Mouse (Mus musculus) thymus, postnatal 25 days (tissue): Measurements from ENCODE around the gene Dock11.

Experiments
- DNase-seq: peaks from one replicate; pipeline ENCODE4 v3.0.0; 2022

Dock11 gene

DNA sequence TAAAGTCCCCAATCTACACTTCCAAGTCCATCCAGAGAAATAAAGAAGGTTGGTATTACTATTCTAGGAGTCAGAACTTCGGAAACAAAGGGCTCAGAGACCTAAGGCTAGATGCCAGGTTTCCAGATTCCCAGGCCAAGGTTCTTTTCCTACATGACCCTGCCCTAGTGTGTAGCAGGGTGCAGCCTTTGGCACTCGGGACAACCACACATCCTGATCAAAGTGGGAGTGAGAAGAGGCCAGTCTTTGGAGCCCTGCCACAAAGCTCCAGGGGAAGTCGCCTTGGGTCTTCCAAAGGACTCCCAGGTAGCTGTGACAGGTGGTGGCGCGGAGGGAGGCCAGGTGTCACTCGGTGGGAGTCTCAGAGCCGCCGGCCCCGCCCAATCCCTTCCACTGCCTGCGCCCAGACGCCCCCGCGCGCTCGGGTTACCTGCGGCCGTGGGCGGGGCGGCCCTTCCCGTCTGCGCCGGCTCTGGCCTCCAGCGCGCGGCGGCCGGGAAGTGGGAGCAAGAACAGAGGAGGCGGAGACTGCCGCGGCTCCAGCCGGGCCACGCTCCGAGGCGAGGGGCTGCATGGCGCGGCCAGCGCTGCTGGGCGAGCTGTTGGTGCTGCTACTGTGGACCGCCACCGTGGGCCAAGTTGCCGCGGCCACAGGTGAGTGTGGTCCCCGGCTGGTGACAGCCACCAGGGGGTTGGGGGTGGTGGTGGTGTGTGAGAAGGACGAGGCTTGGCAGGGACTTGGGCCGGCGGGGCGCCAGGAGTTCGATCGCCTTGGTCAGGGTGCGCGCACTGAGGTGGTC is 223.2 kb downstream of the Dock11 start, which contains the start of gene Il13ra1:
Gene Il13ra1, plus strand, starts transcription at position 489 of the 800 bp plus-strand sequence.
- peak; percentile 9 for DNase-seq

- no peak for DNase-seq
Measured at GRCm38 (mm10) chrX:36112422-36112750, 223.8 kb downstream of the Dock11 start.

- no peak for DNase-seq
Measured at GRCm38 (mm10) chrX:36115171-36115570, 226.5 kb downstream of the Dock11 start.
